Mouse (Mus musculus): Measurements from ENCODE around the gene Nek6.

GRCm38 (mm10) chr2:38555659-38556058 lies 44.2 kb downstream of the Nek6 start:
- TF ChIP-seq POLR2A (IDR thresholded peaks at IDR 0.05; ENCODE audit: control insufficient read depth, low read depth, low read length), result no peak
- TF ChIP-seq CTCF (IDR thresholded peaks at IDR 0.05; ENCODE audit: control insufficient read depth, insufficient read depth, insufficient replicate concordance, low read depth, low read length), result no peak
